Mouse (Mus musculus): ENCODE measurements around the gene Dph7. TPM values are rescaled to one million over a fixed set of nuclear protein-coding genes. Genes with fewer than 3 reads are reported as not detected.
A peak's percentile ranks its signal among the peaks of the same experiment; 100 is the strongest.
"Not testable (repeated sequence)": the region's sequence is repeated elsewhere in the genome, so short reads cannot be mapped to it uniquely, and the experiment has no call there.

Dph7 gene
- polyA plus RNA-seq, 1 experiment from 2014 or later, result 7.0 TPM

GRCm38 (mm10) chr2:24952537-24953055 lies 9.6 kb upstream of the Dph7 start:
- Histone ChIP-seq H3K9ac (replicated peaks) (no peak overlapping the region), H3K4me2 (ENCODE audit: low read depth, low read length) (peak overlapping the region; percentile 4; the same call in 1 of the 2 replicates), H3K4me1 (ENCODE audit: insufficient read depth) (peaks cover 10% of the 10 kb centered on the region), H3K4me3 (ENCODE audit: low read depth, low read length) (no peak overlapping the region), H3K27ac (ENCODE audit: low read depth) (no peak overlapping the region), H3K36me3 (replicated peaks; ENCODE audit: insufficient read depth, low read length) (peaks cover 41% of the 10 kb centered on the region), H3K27me3 (ENCODE audit: insufficient read depth, low read length) (no peaks in the 10 kb centered on the region), H3K9me3 (ENCODE audit: low read length) (no peaks in the 10 kb centered on the region)
- ATAC-seq (no peak), DNase-seq (no peak)
- TF ChIP-seq EP300 (IDR thresholded peaks at IDR 0.05; ENCODE audit: low read depth), result no peak
- no peak for TF ChIP-seq CTCF (IDR thresholded peaks at IDR 0.05; ENCODE audit: low read depth)
- WGBS (ENCODE audit: insufficient replicate concordance), result 52% methylated on average over 4 of the region's 4 CpGs

GRCm38 (mm10) chr2:24960910-24961309 lies 1.3 kb upstream of the Dph7 start:
- TF ChIP-seq CTCF (IDR thresholded peaks at IDR 0.05; ENCODE audit: low read depth) (peak; percentile 68), EP300 (IDR thresholded peaks at IDR 0.05; ENCODE audit: low read depth) (no peak)
- no peak overlapping the region for H3K4me3 ChIP-seq (ENCODE audit: low read depth, low read length)
- no peaks in the 10 kb centered on the region for H3K27me3 ChIP-seq (ENCODE audit: insufficient read depth, low read length)
- ATAC-seq (no peak), DNase-seq (peak; percentile 37)
- no peak overlapping the region for H3K27ac ChIP-seq (ENCODE audit: low read depth)
- H3K9me3 ChIP-seq (ENCODE audit: low read length), result no peaks in the 10 kb centered on the region
- 48% methylated on average over 3 of the region's 3 CpGs for WGBS (ENCODE audit: insufficient replicate concordance)
- peaks cover 9% of the 10 kb centered on the region for H3K4me1 ChIP-seq (ENCODE audit: insufficient read depth)
- H3K36me3 ChIP-seq (replicated peaks; ENCODE audit: insufficient read depth, low read length), result peaks cover 22% of the 10 kb centered on the region
- H3K9ac ChIP-seq (replicated peaks), result no peak overlapping the region
- no peak overlapping the region for H3K4me2 ChIP-seq (ENCODE audit: low read depth, low read length)

GRCm38 (mm10) chr2:24970386-24970785 lies 8.2 kb downstream of the Dph7 start:
- no peak for ATAC-seq
- no peak for DNase-seq
- WGBS (ENCODE audit: insufficient replicate concordance), result 61% methylated on average over 4 of the region's 4 CpGs
- H3K36me3 ChIP-seq (replicated peaks; ENCODE audit: insufficient read depth, low read length), result peaks cover 46% of the 10 kb centered on the region
- H3K4me3 ChIP-seq (ENCODE audit: low read depth, low read length), result no peak overlapping the region
- H3K27me3 ChIP-seq (ENCODE audit: insufficient read depth, low read length), result no peaks in the 10 kb centered on the region
- H3K4me2 ChIP-seq (ENCODE audit: low read depth, low read length), result no peak overlapping the region
- TF ChIP-seq EP300 (IDR thresholded peaks at IDR 0.05; ENCODE audit: low read depth) (no peak), CTCF (IDR thresholded peaks at IDR 0.05; ENCODE audit: low read depth) (no peak)
- H3K9me3 ChIP-seq (ENCODE audit: low read length), result no peaks in the 10 kb centered on the region
- H3K9ac ChIP-seq (replicated peaks), result no peak overlapping the region
- H3K4me1 ChIP-seq (ENCODE audit: insufficient read depth), result peaks cover 12% of the 10 kb centered on the region
- H3K27ac ChIP-seq (ENCODE audit: low read depth), result no peak overlapping the region

- Histone ChIP-seq H3K9ac (replicated peaks) (peak overlapping the region; percentile 83), H3K36me3 (replicated peaks; ENCODE audit: insufficient read depth, low read length) (peaks cover 31% of the 10 kb centered on the region), H3K27ac (ENCODE audit: low read depth) (peak overlapping the region; percentile 95), H3K4me2 (ENCODE audit: low read depth, low read length) (peak overlapping the region; percentile 98), H3K4me1 (ENCODE audit: insufficient read depth) (peaks cover 29% of the 10 kb centered on the region), H3K4me3 (ENCODE audit: low read depth, low read length) (peak overlapping the region; percentile 77)
- not testable (repeated sequence) for DNase-seq; H3K9me3 ChIP-seq (ENCODE audit: low read length); H3K27me3 ChIP-seq (ENCODE audit: insufficient read depth, low read length)
- 0% methylated on average over 17 of the region's 17 CpGs for WGBS (ENCODE audit: insufficient replicate concordance)
- ATAC-seq, result peak; percentile 4
These were observed 12.3 kb downstream of the Dph7 start for GRCm38 (mm10) chr2:24974452-24974851.

GRCm38 (mm10) chr2:24974906-24975703 lies 12.9 kb downstream of the Dph7 start, which contains the start of gene Mrpl41:
Gene Mrpl41 (minus strand): TSS chr2:24975098.
- Histone ChIP-seq H3K9ac (replicated peaks) (peak within 1 kb of the TSS; percentile 83), H3K4me2 (ENCODE audit: low read depth, low read length) (peak within 1 kb of the TSS; percentile 98), H3K36me3 (replicated peaks; ENCODE audit: insufficient read depth, low read length) (peaks cover 27% of the 10 kb centered on the region), H3K4me3 (ENCODE audit: low read depth, low read length) (peak within 1 kb of the TSS; percentile 77), H3K9me3 (ENCODE audit: low read length) (no peaks in the 10 kb centered on the region), H3K27ac (ENCODE audit: low read depth) (peak within 1 kb of the TSS; percentile 98), H3K27me3 (ENCODE audit: insufficient read depth, low read length) (no peaks in the 10 kb centered on the region), H3K4me1 (ENCODE audit: insufficient read depth) (peaks cover 29% of the 10 kb centered on the region)
- WGBS (ENCODE audit: insufficient replicate concordance), result under 1% methylated on average over 57 of the region's 64 CpGs
- ATAC-seq (peak; percentile 93), DNase-seq (peak; percentile 98)
- TF ChIP-seq CTCF (IDR thresholded peaks at IDR 0.05; ENCODE audit: low read depth) (peak; percentile 14; the same call in 1 of the 2 replicates), EP300 (IDR thresholded peaks at IDR 0.05; ENCODE audit: low read depth) (no peak)

GRCm38 (mm10) chr2:24975704-24976297 lies 13.6 kb downstream of the Dph7 start, which contains the start of gene Pnpla7:
Gene Pnpla7 (plus strand): TSS chr2:24976033.
- 2% methylated on average over 16 of the region's 16 CpGs for WGBS (ENCODE audit: insufficient replicate concordance)
- H3K36me3 ChIP-seq (replicated peaks; ENCODE audit: insufficient read depth, low read length), result peaks cover 30% of the 10 kb centered on the region
- TF ChIP-seq CTCF (IDR thresholded peaks at IDR 0.05; ENCODE audit: low read depth) (no peak), EP300 (IDR thresholded peaks at IDR 0.05; ENCODE audit: low read depth) (no peak)
- peak; percentile 91 for DNase-seq
- no peaks in the 10 kb centered on the region for H3K27me3 ChIP-seq (ENCODE audit: insufficient read depth, low read length)
- ATAC-seq, result peak; percentile 72
- H3K4me3 ChIP-seq (ENCODE audit: low read depth, low read length), result peak within 1 kb of the TSS; percentile 77
- peaks cover 29% of the 10 kb centered on the region for H3K4me1 ChIP-seq (ENCODE audit: insufficient read depth)
- peak within 1 kb of the TSS; percentile 98 for H3K4me2 ChIP-seq (ENCODE audit: low read depth, low read length)
- no peaks in the 10 kb centered on the region for H3K9me3 ChIP-seq (ENCODE audit: low read length)
- peak within 1 kb of the TSS; percentile 98 for H3K27ac ChIP-seq (ENCODE audit: low read depth)
- peak within 1 kb of the TSS; percentile 83 for H3K9ac ChIP-seq (replicated peaks)

All from liver, postnatal 0 days (tissue).